Mouse (Mus musculus): Measurements from ENCODE around the gene Ralgapa1.
A peak's percentile ranks its signal among the peaks of the same experiment; 100 is the strongest.

Ralgapa1 gene

GRCm38 (mm10) chr12:55820661-55821314, at the start of gene Ralgapa1:
Ralgapa1 (minus strand) TSS chr12:55821167.
- DNase-seq: peak; percentile 88

- no peak for DNase-seq
Measured at GRCm38 (mm10) chr12:55869622-55870322, 48.8 kb upstream of the Ralgapa1 start.

- DNase-seq: no peak
Measured at GRCm38 (mm10) chr12:55867738-55868137, 46.8 kb upstream of the Ralgapa1 start.

GRCm38 (mm10) chr12:55860631-55861030, 39.7 kb upstream of the Ralgapa1 start:
- DNase-seq: no peak

- DNase-seq: no peak
Measured at GRCm38 (mm10) chr12:55859409-55860349, 38.7 kb upstream of the Ralgapa1 start.

- DNase-seq: no peak
Measured at GRCm38 (mm10) chr12:55850650-55851049, 29.7 kb upstream of the Ralgapa1 start.

GRCm38 (mm10) chr12:55847851-55848250, 26.9 kb upstream of the Ralgapa1 start:
- DNase-seq: no peak

GRCm38 (mm10) chr12:55846741-55847140, 25.8 kb upstream of the Ralgapa1 start:
- DNase-seq: no peak

- no peak for DNase-seq
Measured at GRCm38 (mm10) chr12:55837495-55837894, 16.5 kb upstream of the Ralgapa1 start.

- DNase-seq: peak; percentile 98
Measured at GRCm38 (mm10) chr12:55836199-55836951, 15.4 kb upstream of the Ralgapa1 start, which contains the start of gene Brms1l. Brms1l (plus strand) TSS chr12:55836324.

- DNase-seq: no peak
Measured at GRCm38 (mm10) chr12:55835857-55836198, 14.9 kb upstream of the Ralgapa1 start.

GRCm38 (mm10) chr12:55834891-55835290, 13.9 kb upstream of the Ralgapa1 start:
- DNase-seq: no peak

- no peak for DNase-seq
Measured at GRCm38 (mm10) chr12:55833906-55834625, 13.1 kb upstream of the Ralgapa1 start.

GRCm38 (mm10) chr12:55832961-55833360, 12.0 kb upstream of the Ralgapa1 start:
- no peak for DNase-seq

GRCm38 (mm10) chr12:55831101-55831500, 10.1 kb upstream of the Ralgapa1 start:
- peak; percentile 77 for DNase-seq

GRCm38 (mm10) chr12:55825537-55825936, 4.6 kb upstream of the Ralgapa1 start:
- DNase-seq: no peak

GRCm38 (mm10) chr12:55824027-55824426, 3.1 kb upstream of the Ralgapa1 start:
- no peak for DNase-seq

- DNase-seq: peak; percentile 53
Measured at GRCm38 (mm10) chr12:55820119-55820660, 777 bp downstream of the Ralgapa1 start.

GRCm38 (mm10) chr12:55816488-55816887, 4.5 kb downstream of the Ralgapa1 start:
- DNase-seq: no peak

GRCm38 (mm10) chr12:55805035-55805434, 15.9 kb downstream of the Ralgapa1 start:
- no peak for DNase-seq

GRCm38 (mm10) chr12:55801131-55801530, 19.8 kb downstream of the Ralgapa1 start:
- DNase-seq: no peak

GRCm38 (mm10) chr12:55800144-55800543, 20.8 kb downstream of the Ralgapa1 start:
- no peak for DNase-seq

All from right cerebral cortex, adult 18-20 months (tissue).